Mouse (Mus musculus) embryonic stem cell, embryonic (primary cell): ENCODE measurements around the gene Slc26a5.

Experiments used
- CTCF ChIA-PET, 4 experiments: fragments of 300-600 bp in 2 of 4; fragments of 350-600 bp in 2 of 4; sonication (Branson Sonifier 250); formaldehyde crosslinking; loops; one replicate each; lab custom pipeline; 2022; ENCODE audit warnings: inconsistent platforms in 2 of 4; lab: Charles Lee
- POLR2A ChIA-PET, 4 experiments: fragments of 300-600 bp in 2 of 4; fragments of 350-600 bp in 2 of 4; sonication (Branson Sonifier 250); formaldehyde crosslinking; loops; one replicate each; lab custom pipeline; 2022; ENCODE audit warnings: antibody characterized with exemption in 4 of 4, inconsistent platforms in 1 of 4; lab: Charles Lee

The Slc26a5 gene

DNA sequence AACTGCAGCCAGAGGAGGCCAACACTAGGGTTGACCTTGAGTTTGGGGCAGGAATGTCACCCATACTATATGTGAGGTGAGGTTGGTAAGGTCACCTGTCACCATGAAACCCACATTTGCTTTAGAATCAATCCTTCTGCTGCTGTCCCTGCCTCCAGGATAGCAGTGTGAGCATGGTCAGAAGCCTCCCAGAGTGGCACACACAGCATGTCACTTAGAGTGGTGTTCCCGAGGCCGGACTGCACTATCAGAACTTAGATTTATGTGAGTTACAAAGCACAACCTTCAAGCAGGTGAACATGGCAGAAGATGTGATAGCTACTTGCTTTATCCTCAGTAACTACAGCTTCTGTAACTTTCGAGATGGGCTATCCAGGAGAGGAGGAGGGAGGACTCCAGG, 33.6 kb downstream of the Slc26a5 start:
- CTCF ChIA-PET = no interaction called here
- POLR2A ChIA-PET = no interaction called here

DNA sequence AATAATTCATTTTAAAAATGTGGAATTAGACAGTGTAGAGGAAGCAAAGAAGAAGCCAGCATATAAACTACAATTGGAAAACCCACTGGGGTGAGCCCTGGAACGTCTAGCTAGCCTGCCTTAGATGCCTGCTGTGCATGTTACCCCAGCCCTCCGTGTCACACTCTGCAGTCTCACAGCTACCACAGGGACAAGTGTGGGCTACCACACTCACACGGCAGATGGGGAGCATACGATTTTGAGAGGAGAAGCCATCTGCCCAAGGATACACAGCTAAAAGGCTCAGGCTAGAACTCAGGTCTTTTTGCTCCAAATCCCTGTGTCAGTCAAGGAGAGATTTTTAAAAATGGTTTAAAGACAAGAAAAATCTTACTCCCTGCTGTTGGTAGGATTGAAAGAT, 36.5 kb downstream of the Slc26a5 start:
- ChIA-PET CTCF (interaction anchor here in 1 of 4 experiments (0.7 kb wide), 1 partner anchor 411 kb away, joined by 3 read pairs; no protein-coding TSS in a partner anchor), POLR2A (interaction anchor here in 1 of 4 experiments (0.7 kb wide), 1 partner anchor 315 kb away, joined by 3 read pairs; no protein-coding TSS in a partner anchor)

DNA sequence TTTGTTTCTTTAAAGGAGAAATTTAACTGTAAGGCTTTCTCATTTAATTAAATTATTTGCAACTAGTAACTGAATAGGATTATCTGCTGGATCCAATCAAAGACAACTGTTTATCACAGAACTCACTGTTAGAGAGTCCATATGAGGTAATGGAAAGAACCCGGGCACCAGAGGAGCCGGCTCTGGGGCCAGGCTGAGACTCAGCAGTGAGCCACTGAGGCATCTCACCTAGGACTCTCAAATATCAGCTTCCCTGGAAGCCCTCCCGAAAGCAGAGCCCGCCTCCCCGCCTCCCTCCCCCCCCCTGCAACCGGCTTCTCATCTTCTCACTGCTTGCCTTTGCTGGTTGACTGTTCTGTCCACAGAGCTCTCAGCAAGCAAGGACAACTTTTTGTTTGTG, 37.8 kb downstream of the Slc26a5 start:
- ChIA-PET CTCF (interaction anchor here in 2 of 4 experiments (1.0 to 2.4 kb wide), 2 partner anchors 8 kb away, joined by 6 to 14 read pairs; no protein-coding TSS in a partner anchor), POLR2A (interaction anchor here in 3 of 4 experiments (0.6 to 2.1 kb wide), 6 partner anchors 14 to 152 kb away, joined by 3 to 8 read pairs (median 6); no protein-coding TSS in a partner anchor)

DNA sequence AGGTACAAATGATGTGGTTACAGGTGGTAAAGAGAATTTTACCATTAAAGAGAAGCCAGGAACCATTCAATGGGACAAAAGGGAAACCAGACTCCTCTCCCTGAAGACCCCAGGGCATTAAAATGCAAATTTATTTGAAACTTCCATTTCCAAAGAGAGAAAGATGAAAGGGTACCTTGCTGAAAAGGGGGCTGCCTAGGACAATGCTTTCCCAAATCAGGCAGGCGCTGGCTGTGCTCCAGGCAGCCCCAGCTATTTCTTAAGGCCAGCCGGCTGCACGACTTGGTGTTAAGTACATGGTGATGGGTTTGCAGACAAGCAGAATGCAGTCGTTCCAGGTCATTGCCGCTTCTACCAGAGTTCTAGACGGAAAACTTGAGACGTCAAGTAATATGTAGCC, 39.0 kb downstream of the Slc26a5 start:
- CTCF ChIA-PET = interaction anchor here in 3 of 4 experiments (1.0 to 3.4 kb wide), 6 partner anchors 10 to 12 kb away, joined by 3 to 14 read pairs (median 8); no protein-coding TSS in a partner anchor
- POLR2A ChIA-PET = interaction anchor here (0.5 to 2.1 kb wide), 18 partner anchors 10 to 858 kb away, joined by 3 to 8 read pairs (median 3); partner anchors contain the start of gene Napepld (in 1 of the 4)

DNA sequence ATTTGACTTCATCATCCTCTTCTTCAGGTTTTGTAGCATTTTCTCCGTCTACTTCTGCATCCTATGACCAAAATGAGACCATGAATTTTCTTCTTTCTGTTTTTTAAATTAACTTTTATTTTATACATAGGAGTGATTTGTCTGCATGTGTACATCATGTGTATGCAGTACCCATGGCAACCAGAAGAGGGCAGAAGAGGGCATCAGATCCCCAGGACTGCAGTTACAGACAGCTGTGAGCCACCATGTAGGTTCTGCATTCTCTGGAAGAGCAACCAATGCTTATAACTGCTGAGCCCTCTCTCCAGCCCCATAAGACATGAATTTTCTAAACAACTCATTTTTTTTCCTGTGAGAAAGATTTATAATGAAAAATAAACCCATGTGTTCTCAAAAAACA, 51.4 kb downstream of the Slc26a5 start:
- POLR2A ChIA-PET = interaction anchor here in 3 of 4 experiments (0.9 to 1.1 kb wide), 3 partner anchors 11 to 13 kb away, joined by 3 to 5 read pairs (median 3); no protein-coding TSS in a partner anchor
- CTCF ChIA-PET = interaction anchor here (0.5 to 2.1 kb wide), 21 partner anchors 9 to 675 kb away, joined by 3 to 10 read pairs (median 4); partner anchors contain the start of genes Armc10 (in 1 of the 4) and Fbxl13 (in 1 of the 4)

DNA sequence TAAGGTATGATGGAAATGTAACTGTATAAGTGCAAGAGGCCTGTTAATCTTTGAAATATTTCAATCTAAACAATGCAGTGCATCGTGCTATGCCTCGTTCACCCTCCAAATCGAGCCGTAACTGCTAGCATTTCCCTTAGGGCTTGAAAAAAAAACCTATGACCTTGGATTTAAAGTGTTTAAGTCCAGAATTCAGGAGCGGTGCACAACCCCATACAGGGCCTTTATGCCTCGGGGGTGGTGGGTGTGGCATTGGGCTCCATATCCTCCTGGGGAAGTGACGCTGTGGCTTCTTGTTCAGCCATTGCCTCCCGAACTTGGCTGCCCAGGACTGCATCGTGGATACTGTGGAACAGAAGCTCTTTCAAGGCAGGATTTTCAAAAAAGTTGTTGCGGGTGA, 54.5 kb downstream of the Slc26a5 start:
- POLR2A ChIA-PET = interaction anchor here in 3 of 4 experiments (0.7 to 2.3 kb wide), 10 partner anchors 12 to 278 kb away, joined by 3 to 9 read pairs (median 3); partner anchors contain the start of gene Napepld (in 1 of the 3)

DNA sequence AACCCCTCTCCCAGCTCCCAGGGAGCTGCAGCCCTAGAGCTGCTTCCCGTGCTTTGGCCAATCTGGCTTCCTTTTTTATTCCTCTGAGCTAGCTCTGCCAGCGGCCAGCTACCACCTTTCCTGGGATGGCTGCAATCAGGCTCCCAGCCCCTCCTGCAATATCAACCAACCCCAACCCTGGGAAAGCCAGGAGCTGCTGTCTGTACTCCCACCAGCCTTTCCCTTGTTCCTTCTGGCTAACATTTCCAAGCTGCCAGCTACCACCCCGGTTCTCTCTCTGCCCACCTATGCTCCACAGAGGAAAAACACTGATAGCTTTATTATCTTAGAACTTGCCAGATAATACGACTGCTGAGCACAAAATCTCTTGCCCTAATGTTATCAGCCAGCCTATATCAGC, 60.6 kb downstream of the Slc26a5 start:
- ChIA-PET POLR2A (interaction anchor here in 3 of 4 experiments (0.6 to 1.3 kb wide), 6 partner anchors 13 to 296 kb away, joined by 3 to 4 read pairs (median 4); no protein-coding TSS in a partner anchor), CTCF (no interaction called here)

More for the DNA sequence above, 54.5 kb downstream of the Slc26a5 start:
- CTCF ChIA-PET = no interaction called here

DNA sequence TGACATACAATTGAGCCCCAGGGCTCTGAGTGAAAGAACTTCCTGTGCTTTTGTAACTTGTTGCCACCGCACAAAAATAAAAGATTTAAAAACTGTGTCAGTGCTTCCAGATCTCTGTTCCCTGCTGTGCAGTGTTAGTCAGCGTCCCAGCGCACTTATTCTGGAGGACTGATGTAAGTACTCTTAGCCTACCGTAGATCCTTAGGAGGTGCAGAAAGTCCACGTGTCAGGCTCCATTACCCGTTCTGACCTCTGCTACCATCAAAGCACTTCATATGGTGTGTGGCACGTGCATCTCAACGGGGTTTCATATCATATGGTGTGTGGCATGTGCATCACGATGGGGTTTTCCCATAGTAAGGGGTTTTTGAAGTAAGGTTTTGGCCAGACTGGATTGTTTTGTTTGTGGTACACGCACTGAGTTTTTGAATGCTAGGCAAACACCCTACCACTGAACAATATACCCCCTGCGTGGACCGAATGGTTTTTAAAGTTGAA, 61.7 kb downstream of the Slc26a5 start:
- POLR2A ChIA-PET = interaction anchor here in 2 of 4 experiments (0.9 to 2.9 kb wide), 9 partner anchors 11 to 125 kb away, joined by 3 to 24 read pairs (median 3); no protein-coding TSS in a partner anchor
- CTCF ChIA-PET = no interaction called here

DNA sequence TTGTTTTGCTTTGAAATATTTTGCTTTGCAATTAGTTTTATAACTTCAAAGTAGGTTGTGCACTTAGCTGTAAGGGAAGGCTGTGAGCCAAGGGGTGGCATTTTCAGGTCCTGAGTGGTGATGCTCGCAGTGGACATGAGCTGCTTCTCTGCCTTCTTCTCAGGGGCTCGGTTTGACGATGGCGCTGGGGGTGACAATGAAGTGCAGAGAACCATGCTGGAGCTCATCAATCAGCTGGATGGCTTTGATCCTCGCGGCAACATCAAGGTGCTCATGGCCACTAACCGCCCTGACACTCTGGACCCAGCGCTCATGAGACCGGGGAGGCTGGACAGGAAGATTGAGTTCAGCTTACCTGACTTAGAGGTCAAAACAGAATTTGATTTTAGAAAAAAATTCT, 62.5 kb downstream of the Slc26a5 start:
- ChIA-PET POLR2A (interaction anchor here in 2 of 4 experiments (0.9 to 2.9 kb wide), 13 partner anchors 9 to 125 kb away, joined by 3 to 24 read pairs (median 4); partner anchors contain the start of genes Dnajc2 (in 1 of the 2) and Psmc2 (in 1 of the 2)), CTCF (interaction anchor here in 2 of 4 experiments (1.0 to 1.1 kb wide), 2 partner anchors 11 to 12 kb away, joined by 3 to 4 read pairs; no protein-coding TSS in a partner anchor)

DNA sequence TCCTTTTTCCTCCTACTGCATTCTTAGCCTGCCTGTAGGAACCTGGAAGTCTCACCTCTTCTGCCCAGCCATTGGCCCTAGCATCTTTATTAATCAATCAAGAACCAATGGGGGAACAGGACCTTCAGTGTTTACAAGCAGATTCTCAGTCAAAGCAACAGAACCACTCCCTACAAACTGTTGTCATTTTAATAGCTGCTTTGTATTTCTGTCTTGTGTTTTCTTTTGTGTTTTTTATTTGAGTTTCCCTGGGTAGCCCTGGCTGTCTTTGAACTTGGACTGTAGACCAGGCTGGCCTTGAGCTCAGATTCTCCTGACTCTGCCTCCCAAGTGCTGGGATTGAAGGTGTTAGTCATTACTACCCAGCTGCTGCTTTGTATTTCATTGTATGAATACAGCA, 73.2 kb downstream of the Slc26a5 start:
- ChIA-PET POLR2A (interaction anchor here in 3 of 4 experiments (0.6 to 3.1 kb wide), 47 partner anchors 8 to 1641 kb away, joined by 3 to 24 read pairs (median 4); partner anchors contain the start of genes Armc10 (in 2 of the 3), Fbxl13 (in 2 of the 3), Napepld (in 2 of the 3) and Pmpcb (in 2 of the 3)), CTCF (interaction anchor here in 1 of 4 experiments (1.0 to 1.4 kb wide), 2 partner anchors 57 to 1459 kb away, joined by 3 read pairs; no protein-coding TSS in a partner anchor)

DNA sequence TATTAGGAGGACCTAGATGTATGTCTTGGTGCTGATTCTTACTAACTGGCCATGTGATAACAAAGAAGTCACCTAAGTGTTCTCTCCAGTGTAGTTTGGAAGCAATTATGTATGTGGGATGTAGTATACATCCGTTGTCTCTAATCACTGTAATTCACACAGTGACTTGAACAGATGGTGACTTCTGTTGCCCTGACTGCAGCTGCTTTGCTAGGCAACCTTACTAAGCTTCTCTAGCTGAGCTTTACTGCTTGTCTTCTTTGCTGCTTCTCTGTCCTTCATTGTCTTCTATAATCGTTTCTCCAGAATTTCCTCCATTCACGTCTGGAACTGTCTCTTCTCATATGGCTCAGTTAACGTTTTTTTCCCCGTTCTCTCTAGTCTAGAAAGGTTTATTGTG, 76.3 kb downstream of the Slc26a5 start:
- ChIA-PET CTCF (no interaction called here), POLR2A (interaction anchor here in 1 of 4 experiments (2.1 kb wide), 1 partner anchor 88 kb away, joined by 5 read pairs; the partner anchor contains the start of gene Napepld)

DNA sequence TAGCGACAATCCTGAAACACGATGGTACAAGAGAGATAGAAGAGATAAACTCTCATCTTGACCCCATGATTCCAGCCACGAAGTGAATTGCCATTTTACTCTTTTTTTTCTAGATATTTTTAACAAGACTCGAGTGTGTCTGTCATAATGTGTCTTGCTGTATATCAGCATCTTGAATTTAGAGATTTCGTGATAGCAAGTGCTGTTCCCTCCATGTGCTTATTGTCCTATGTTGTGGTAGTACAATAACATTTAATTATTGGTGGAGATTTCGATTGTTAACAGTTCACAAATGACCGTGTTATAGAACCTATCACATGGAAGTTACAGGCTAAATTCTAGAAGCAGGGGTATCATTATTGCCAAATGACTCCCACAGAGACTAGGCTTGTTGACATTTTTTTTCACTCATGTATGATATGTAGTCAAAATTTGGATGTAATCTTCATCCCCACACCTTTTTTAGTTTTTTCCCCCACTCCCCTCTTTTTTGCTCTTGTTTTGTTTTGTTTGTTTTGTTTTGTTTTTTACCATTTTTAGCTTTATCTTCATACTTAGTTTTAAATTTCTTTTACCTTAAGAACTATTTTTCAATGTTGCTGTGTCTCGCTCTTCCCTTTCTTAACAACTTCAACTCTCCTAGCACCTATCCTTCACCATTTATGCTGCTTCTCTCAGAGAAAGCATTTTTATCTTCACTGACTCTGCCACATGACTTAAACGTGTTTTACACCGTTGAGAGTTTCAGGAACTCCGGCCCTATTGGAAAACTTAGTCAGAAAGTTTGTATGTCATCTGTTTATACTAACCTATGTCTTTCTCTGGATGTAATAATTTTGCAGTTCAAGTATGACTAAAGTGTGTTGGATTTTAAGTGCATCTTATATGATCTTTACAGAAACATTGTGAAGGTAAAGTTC, 78.0 kb downstream of the Slc26a5 start:
- POLR2A ChIA-PET = interaction anchor here in 3 of 4 experiments (0.6 to 2.4 kb wide), 17 partner anchors 12 to 737 kb away, joined by 3 to 10 read pairs (median 5); partner anchors contain the start of genes Armc10 (in 1 of the 3), Fbxl13 (in 1 of the 3) and Napepld (in 1 of the 3)

DNA sequence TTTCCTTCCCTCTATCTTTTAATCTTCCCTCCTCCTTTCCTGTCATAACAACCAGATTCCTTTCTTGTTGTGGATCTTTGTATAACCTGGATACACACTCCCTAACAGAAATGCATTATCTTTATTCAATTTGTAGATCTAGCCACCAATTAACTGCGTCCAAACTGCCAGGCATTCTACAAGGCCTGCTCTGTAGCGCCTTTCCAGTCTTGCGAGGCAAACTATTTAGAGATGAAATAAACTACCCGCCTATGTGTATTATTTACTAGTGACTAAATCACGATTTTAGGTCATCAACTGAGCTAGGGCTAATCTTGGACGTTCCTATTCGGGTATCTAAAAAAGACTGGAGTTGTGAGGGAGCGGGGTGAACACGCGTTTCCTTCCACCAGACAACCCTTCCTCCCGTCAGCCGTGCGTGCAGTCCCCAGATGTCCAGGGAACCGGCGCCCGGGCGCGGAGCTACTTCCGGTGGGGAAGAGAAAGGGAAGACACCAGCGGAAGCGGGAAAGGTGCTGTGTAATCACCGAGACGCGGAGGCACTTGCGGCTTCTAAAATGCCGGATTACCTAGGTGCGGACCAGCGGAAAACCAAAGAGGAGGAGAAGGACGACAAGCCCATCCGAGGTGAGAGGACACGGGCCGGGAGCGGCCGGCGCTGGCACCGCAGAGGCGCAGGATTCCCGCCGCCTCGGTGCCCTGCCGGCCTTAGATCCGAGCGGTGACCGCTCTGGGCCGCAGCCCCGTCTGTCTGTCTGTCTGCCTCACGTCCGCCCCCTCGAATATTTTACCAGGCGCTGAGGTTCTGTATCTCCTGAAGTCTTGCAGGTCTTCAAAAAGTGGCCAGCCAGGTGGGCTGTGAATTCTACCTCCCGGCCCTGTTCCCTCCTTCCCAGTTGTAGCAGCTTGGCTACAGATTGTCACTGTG, 78.9 kb downstream of the Slc26a5 start:
- ChIA-PET CTCF (interaction anchor here in 1 of 4 experiments (0.6 kb wide), 2 partner anchors 128 to 1379 kb away, joined by 3 to 9 read pairs; no protein-coding TSS in a partner anchor), POLR2A (interaction anchor here in 3 of 4 experiments (0.5 to 2.4 kb wide), 24 partner anchors 10 to 737 kb away, joined by 3 to 10 read pairs (median 4); partner anchors contain the start of genes Armc10 (in 1 of the 3), Fbxl13 (in 1 of the 3) and Napepld (in 1 of the 3))

More for the DNA sequence above, 78.0 kb downstream of the Slc26a5 start:
- CTCF ChIA-PET = interaction anchor here in 1 of 4 experiments (0.6 kb wide), 1 partner anchor 127 kb away, joined by 3 read pairs; no protein-coding TSS in a partner anchor

DNA sequence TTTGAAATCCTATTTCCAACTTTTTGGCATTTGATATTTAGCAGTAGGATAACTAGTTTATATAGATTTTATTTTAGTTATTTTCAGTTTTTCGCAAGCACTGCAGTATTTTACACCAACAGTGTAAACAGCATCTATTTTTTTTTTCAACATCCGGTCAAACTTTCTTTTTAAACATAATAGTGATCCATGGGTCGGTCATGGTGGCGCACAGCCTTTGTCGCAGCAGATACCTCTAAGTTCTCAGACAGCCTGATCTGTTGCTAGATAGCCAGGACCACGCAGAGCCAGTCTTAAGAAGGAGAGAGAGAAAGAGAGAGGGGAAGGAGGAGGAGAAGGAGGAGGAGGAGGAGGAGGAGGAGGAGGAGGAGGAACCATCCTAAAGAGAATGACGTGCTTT, 79.6 kb downstream of the Slc26a5 start:
- POLR2A ChIA-PET = interaction anchor here in 3 of 4 experiments (0.5 to 3.3 kb wide), 30 partner anchors 7 to 1629 kb away, joined by 3 to 20 read pairs (median 3); partner anchors contain the start of genes Armc10 (in 2 of the 3), Napepld (in 2 of the 3) and Fbxl13 (in 1 of the 3)
- CTCF ChIA-PET = interaction anchor here in 2 of 4 experiments (0.6 to 1.0 kb wide), 3 partner anchors 8 to 145 kb away, joined by 3 to 6 read pairs (median 3); partner anchors contain the start of gene Armc10 (in 1 of the 2)

DNA sequence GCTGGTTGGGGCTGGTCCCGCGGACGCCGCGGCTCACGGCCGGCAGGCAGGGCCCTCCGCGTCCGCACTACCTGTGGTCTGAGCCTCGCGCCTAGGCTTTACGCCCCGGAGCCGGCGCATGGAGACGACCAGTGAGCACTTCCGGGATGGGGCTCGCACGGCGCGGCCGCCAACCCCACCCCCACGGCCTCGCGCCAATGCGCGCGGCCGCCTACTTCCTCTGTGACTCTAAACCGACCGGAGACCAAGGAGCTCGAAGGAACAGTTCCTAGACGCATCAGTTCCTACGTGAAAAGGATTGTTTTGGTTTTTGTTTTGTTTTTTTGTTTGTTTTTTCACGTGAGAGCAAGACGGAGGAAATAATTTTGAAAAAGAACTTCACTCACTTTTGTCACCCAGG, 80.4 kb downstream of the Slc26a5 start, which contains the start of the genes Dnajc2 and Psmc2:
Gene Dnajc2, minus strand, starts transcription at position 199 of the 400 bp plus-strand sequence.
Gene Psmc2, plus strand, starts transcription at position 231 of the 400 bp plus-strand sequence.
- POLR2A ChIA-PET = interaction anchor here in 3 of 4 experiments (0.5 to 3.3 kb wide), 28 partner anchors 8 to 1630 kb away, joined by 3 to 20 read pairs (median 4); partner anchors contain the start of genes Armc10 (in 2 of the 3), Napepld (in 2 of the 3) and Fbxl13 (in 1 of the 3)
- CTCF ChIA-PET = interaction anchor here in 2 of 4 experiments (0.6 to 1.0 kb wide), 3 partner anchors 9 to 145 kb away, joined by 3 to 6 read pairs (median 3); partner anchors contain the start of gene Armc10 (in 1 of the 2)
